Mouse (Mus musculus): ENCODE measurements around the gene Cfap43.

GRCm38 (mm10) chr19:47837527-47837901 is 81.6 kb downstream of the Cfap43 start:
- TF ChIP-seq CTCF (IDR thresholded peaks at IDR 0.05; ENCODE audit: extremely low read depth, insufficient read depth, low read length) (no peak), POLR2A (IDR thresholded peaks at IDR 0.05; ENCODE audit: extremely low read depth, insufficient read depth, low read length) (no peak)

All from cortical plate, adult 2 months (tissue).